Mouse (Mus musculus) cerebellum, adult 2 months (tissue): ENCODE measurements around the gene Stat5b.

Experiments used
- CTCF ChIP-seq: fragments of 200-500 bp; IDR thresholded peaks from 2 replicates; pipeline ENCODE4 v1.5.1; 2011; ENCODE audit warnings: low read depth, mild to moderate bottlenecking, control low read depth, low read length, moderate library complexity, borderline replicate concordance; ENCODE audit not compliant: insufficient read depth
- POLR2A ChIP-seq: fragments of 200-500 bp; IDR thresholded peaks from 2 replicates; pipeline ENCODE4 v1.6.1; 2011; ENCODE audit warnings: low read length, control low read depth, borderline replicate concordance; ENCODE audit not compliant: insufficient read depth

- TF ChIP-seq CTCF = no peak
- no peak for TF ChIP-seq POLR2A
Observed at GRCm38 (mm10) chr11:100816342-100816741, 34.2 kb downstream of the Stat5b start.
